Mouse (Mus musculus) hindbrain, embryonic 14.5 days (tissue): ENCODE data around the gene Tmem150c. TPM values are rescaled to one million over a fixed set of nuclear protein-coding genes. Genes with fewer than 3 reads are reported as not detected.

Experiments used
- ATAC-seq: fragments of 200-750 bp; cut with Nextera tagmentation; 2 replicates; pipeline ENCODE4 v1.8.0; 2017; ENCODE audit warnings: moderate number of reproducible peaks, mild to moderate bottlenecking, moderate TSS enrichment, moderate library complexity; ENCODE audit not compliant: low FRiP score
- DNase-seq: peaks from one replicate; pipeline ENCODE4 v3.0.0-alpha.2; 2015; ENCODE audit warnings: low spot score
- H3K27ac ChIP-seq: fragments of 300-500 bp; sonication (generic); 2 replicates; pipeline ENCODE4 v1.5.1; 2014; ENCODE audit warnings: mild to moderate bottlenecking, moderate library complexity
- H3K27me3 ChIP-seq: fragments of 300-500 bp; sonication (generic); 2 replicates; pipeline ENCODE4 v1.6.1; 2014; ENCODE audit warnings: mild to moderate bottlenecking, low read length, mixed read lengths; ENCODE audit not compliant: control insufficient read depth, insufficient read depth
- H3K36me3 ChIP-seq: fragments of 300-500 bp; sonication (generic); replicated peaks from 2 replicates; pipeline ENCODE4 v1.6.1; 2014; ENCODE audit not compliant: control insufficient read depth, insufficient read depth
- H3K4me1 ChIP-seq: fragments of 300-500 bp; sonication (generic); replicated peaks from 2 replicates; pipeline ENCODE4 v1.6.1; 2014; ENCODE audit warnings: antibody characterized with exemption, low read length, mixed read lengths; ENCODE audit not compliant: control insufficient read depth, insufficient read depth
- H3K4me2 ChIP-seq: fragments of 300-500 bp; sonication (generic); replicated peaks from 2 replicates; pipeline ENCODE4 v1.6.1; 2014; ENCODE audit warnings: mild to moderate bottlenecking, moderate library complexity
- H3K4me3 ChIP-seq: fragments of 300-500 bp; sonication (generic); replicated peaks from 2 replicates; pipeline ENCODE4 v1.5.1; 2014; ENCODE audit warnings: mild to moderate bottlenecking, low read length
- H3K9ac ChIP-seq: fragments of 300-500 bp; sonication (generic); 2 replicates; pipeline ENCODE4 v1.6.1; 2014
- H3K9me3 ChIP-seq: fragments of 300-500 bp; sonication (generic); 2 replicates; pipeline ENCODE4 v1.6.1; 2016; ENCODE audit warnings: low read length; ENCODE audit not compliant: control insufficient read depth
- WGBS: fragments of 180-500 bp; shearing (Covaris S2); extraction: QIAGEN DNeasy Blood & Tissue Kit; methylation state at CpG from one replicate; pipeline ENCODE4 v1.1.7; 2014; 5-methylcytosine and 5-hydroxymethylcytosine counted together
- polyA plus RNA-seq: library from polyadenylated mRNA; unstranded; fragments of >200 nt; fragmentation: Nextera tagmentation; extraction: Ambion mirVana; gene quantifications from 2 replicates; pipeline ENCODE4 v1.2.1, GENCODE M21; 2014

Gene Tmem150c
- polyA plus RNA-seq, 1 experiment from 2014 or later, result 24.2 TPM

DNA sequence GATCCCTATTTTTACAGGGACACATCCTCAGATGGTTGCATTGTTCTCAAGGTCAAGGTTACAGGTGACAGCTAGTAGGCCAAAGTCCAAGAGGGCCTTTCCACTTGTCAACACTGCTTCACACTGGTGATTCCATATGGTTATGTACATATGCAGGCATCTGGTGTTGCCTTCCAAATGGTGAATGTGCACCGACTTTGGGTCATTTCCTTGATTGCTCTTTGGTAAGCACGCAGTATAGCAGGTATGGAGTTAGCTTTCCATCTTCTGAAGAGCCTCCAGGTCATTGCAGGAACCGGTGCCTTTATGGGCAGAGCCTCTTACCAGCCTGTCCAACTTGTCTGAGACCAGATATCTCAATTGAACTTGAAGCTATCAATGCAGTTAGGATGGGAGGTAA, 127.0 kb downstream of the Tmem150c start:
- H3K4me2 ChIP-seq, result no peak overlapping the region
- no peak overlapping the region for H3K27ac ChIP-seq
- H3K36me3 ChIP-seq, result peaks cover 64% of the 10 kb centered on the region
- no peaks in the 10 kb centered on the region for H3K9me3 ChIP-seq
- peaks cover 19% of the 10 kb centered on the region for H3K4me1 ChIP-seq
- no peak for DNase-seq
- WGBS, result 72% methylated on average over 3 of the region's 3 CpGs
- no peak for ATAC-seq
- no peak overlapping the region for H3K9ac ChIP-seq
- H3K27me3 ChIP-seq, result no peaks in the 10 kb centered on the region
- H3K4me3 ChIP-seq, result no peak overlapping the region

DNA sequence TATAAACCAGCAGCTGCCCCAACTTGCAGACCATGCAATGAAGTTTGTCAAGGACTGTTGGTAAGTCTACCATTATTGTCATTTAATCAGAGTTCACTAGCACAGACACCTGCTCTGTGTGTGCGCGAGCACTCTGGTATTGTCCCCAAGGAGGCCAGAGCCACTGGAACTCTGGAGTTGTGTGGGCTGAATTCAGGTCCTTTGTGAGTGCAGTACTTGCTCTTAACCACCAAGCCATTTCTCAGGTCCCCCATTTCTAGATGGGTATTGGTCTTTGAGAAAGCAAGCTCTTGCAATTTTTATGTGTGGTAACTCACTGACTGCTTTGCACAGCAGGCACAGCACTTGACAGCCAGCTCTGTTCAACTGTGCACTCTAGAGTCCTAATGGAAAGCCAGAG, 127.5 kb downstream of the Tmem150c start:
- WGBS, result 77% methylated on average over 2 of the region's 2 CpGs
- Histone ChIP-seq H3K4me3 (no peak overlapping the region), H3K4me1 (peaks cover 14% of the 10 kb centered on the region), H3K27ac (no peak overlapping the region), H3K36me3 (peaks cover 59% of the 10 kb centered on the region), H3K4me2 (no peak overlapping the region), H3K9ac (no peak overlapping the region), H3K9me3 (no peaks in the 10 kb centered on the region), H3K27me3 (no peaks in the 10 kb centered on the region)
- DNase-seq, result no peak
- no peak for ATAC-seq

DNA sequence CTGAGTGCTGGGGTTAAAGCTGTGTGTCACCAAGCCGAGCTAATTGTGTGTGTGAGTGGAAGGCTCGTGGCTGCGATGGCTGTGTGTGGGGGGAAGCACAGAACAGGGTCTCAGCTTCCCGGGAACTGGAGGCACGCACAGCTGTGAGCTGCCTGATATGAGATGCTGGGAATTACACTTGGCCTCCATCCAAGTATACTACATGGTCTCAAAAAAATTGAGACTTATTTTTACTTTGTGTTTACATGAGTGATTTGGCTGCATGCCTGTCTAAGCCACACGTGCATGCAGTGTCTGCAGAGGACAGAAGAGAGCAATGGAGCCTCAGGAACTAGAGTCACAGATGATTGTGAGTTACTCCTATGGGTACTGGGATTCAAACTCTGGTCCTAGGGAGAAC, 129.5 kb downstream of the Tmem150c start:
- peak; percentile 82 for ATAC-seq
- H3K9me3 ChIP-seq, result no peaks in the 10 kb centered on the region
- peaks cover 41% of the 10 kb centered on the region for H3K36me3 ChIP-seq
- peak overlapping the region; percentile 60 for H3K27ac ChIP-seq
- peak; percentile 67 for DNase-seq
- no peak overlapping the region for H3K4me2 ChIP-seq
- no peaks in the 10 kb centered on the region for H3K4me1 ChIP-seq
- no peaks in the 10 kb centered on the region for H3K27me3 ChIP-seq
- no peak overlapping the region for H3K9ac ChIP-seq
- no peak overlapping the region for H3K4me3 ChIP-seq
- 28% methylated on average over 6 of the region's 6 CpGs for WGBS

Other genes starting within 250 kb of the Tmem150c start
- gene Hnrnpd, start 180.9 kb downstream of the Tmem150c start, polyA plus RNA-seq, result 105 and 122 TPM in 2 replicates
- 3.4 and 4.0 TPM in 2 replicates for gene 4930524J08Rik, start 180.7 kb downstream of the Tmem150c start, polyA plus RNA-seq
- 202 and 206 TPM in 2 replicates for gene Hnrnpdl, start 120.1 kb downstream of the Tmem150c start, polyA plus RNA-seq
- 44.3 and 54.0 TPM in 2 replicates for gene Enoph1, start 119.8 kb downstream of the Tmem150c start, polyA plus RNA-seq